Mouse (Mus musculus) forebrain, embryonic 11.5 days (tissue): Measurements from ENCODE around the gene Mdm4. TPM values are rescaled to one million over a fixed set of nuclear protein-coding genes. Genes with fewer than 3 reads are reported as not detected.

Source experiments
- ATAC-seq: fragments of 200-750 bp; cut with Nextera tagmentation; replicated peaks from 2 replicates; pipeline ENCODE4 v1.8.0; 2017; ENCODE audit warnings: moderate TSS enrichment; ENCODE audit not compliant: low FRiP score
- DNase-seq: peaks from one replicate; pipeline ENCODE4 v3.0.0-alpha.2; 2017; ENCODE audit warnings: low spot score
- H3K27ac ChIP-seq: fragments of 300-500 bp; sonication (generic); 2 replicates; pipeline ENCODE4 v1.5.1; 2014; ENCODE audit warnings: low read depth, low read length
- H3K27me3 ChIP-seq: fragments of 300-500 bp; sonication (generic); 2 replicates; pipeline ENCODE4 v1.6.1; 2014; ENCODE audit warnings: mild to moderate bottlenecking, low read length, mixed read lengths; ENCODE audit not compliant: control insufficient read depth, insufficient read depth
- H3K36me3 ChIP-seq: fragments of 300-500 bp; sonication (generic); 2 replicates; pipeline ENCODE4 v1.6.1; 2014; ENCODE audit warnings: mild to moderate bottlenecking, low read length, moderate library complexity, mixed read lengths; ENCODE audit not compliant: control insufficient read depth, insufficient read depth
- H3K4me1 ChIP-seq: fragments of 300-500 bp; sonication (generic); replicated peaks from 2 replicates; pipeline ENCODE4 v1.6.1; 2014; ENCODE audit warnings: low read length, mixed read lengths; ENCODE audit not compliant: control insufficient read depth, insufficient read depth
- H3K4me2 ChIP-seq: fragments of 300-500 bp; sonication (generic); 2 replicates; pipeline ENCODE4 v1.6.1; 2014; ENCODE audit warnings: low read depth, mild to moderate bottlenecking, low read length, moderate library complexity, mixed read lengths; ENCODE audit not compliant: severe bottlenecking
- H3K4me3 ChIP-seq: fragments of 300-500 bp; sonication (generic); 2 replicates; pipeline ENCODE4 v1.5.1; 2014; ENCODE audit warnings: low read depth, low read length
- H3K9ac ChIP-seq: fragments of 300-500 bp; sonication (generic); 2 replicates; pipeline ENCODE4 v1.6.1; 2014; ENCODE audit warnings: low read length
- H3K9me3 ChIP-seq: fragments of 300-500 bp; sonication (generic); 2 replicates; pipeline ENCODE4 v1.6.1; 2016; ENCODE audit warnings: low read length, mixed read lengths; ENCODE audit not compliant: control insufficient read depth
- WGBS: fragments of 180-500 bp; shearing (Covaris S2); extraction: QIAGEN DNeasy Blood & Tissue Kit; methylation state at CpG from one replicate; pipeline ENCODE4 v1.1.7; 2014; 5-methylcytosine and 5-hydroxymethylcytosine counted together
- polyA plus RNA-seq: library from polyadenylated mRNA; unstranded; fragments of >200 nt; fragmentation: Nextera tagmentation; extraction: Ambion mirVana; gene quantifications from 2 replicates; pipeline ENCODE4 v1.2.1, GENCODE M21; 2014

Mdm4 gene
- polyA plus RNA-seq, 1 experiment from 2014 or later, result 51.0 TPM

- no peak overlapping the region for H3K4me3 ChIP-seq
- no peak overlapping the region for H3K4me2 ChIP-seq
- no peak overlapping the region for H3K9ac ChIP-seq
- no peaks in the 10 kb centered on the region for H3K4me1 ChIP-seq
- 93% methylated on average over 2 of the region's 2 CpGs for WGBS
- H3K27me3 ChIP-seq, result no peaks in the 10 kb centered on the region
- no peaks in the 10 kb centered on the region for H3K9me3 ChIP-seq
- no peak overlapping the region for H3K27ac ChIP-seq
- no peak for DNase-seq
- H3K36me3 ChIP-seq, result no peaks in the 10 kb centered on the region
- ATAC-seq, result no peak
These were observed 66.3 kb downstream of the Mdm4 start for GRCm38 (mm10) chr1:132964106-132964505.

- no peak for ATAC-seq
These were observed 68.6 kb downstream of the Mdm4 start for GRCm38 (mm10) chr1:132961751-132962150.

DNA sequence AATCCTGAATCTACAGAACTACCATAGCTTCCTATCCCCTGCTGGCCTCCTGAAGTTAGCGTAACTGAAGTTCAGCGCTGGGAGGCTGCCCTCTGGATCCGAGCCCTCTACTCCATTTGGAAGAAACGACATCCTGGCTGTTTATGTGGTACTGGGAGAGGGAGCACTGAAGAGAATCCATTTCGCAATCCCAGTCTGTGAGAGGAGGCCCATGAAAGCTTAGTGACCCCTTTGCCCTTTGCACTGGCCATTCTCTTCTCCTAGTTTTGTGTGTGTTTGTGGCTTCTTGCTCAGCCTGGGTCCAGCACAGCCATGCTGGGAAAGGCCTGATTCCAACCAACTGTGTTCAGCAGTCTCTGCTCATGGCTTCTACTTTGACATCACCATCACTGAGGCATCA is 73.6 kb downstream of the Mdm4 start:
- Histone ChIP-seq H3K4me1 (no peaks in the 10 kb centered on the region), H3K27ac (no peak overlapping the region), H3K4me3 (no peak overlapping the region), H3K9ac (no peak overlapping the region), H3K4me2 (no peak overlapping the region), H3K36me3 (no peaks in the 10 kb centered on the region), H3K27me3 (no peaks in the 10 kb centered on the region), H3K9me3 (no peaks in the 10 kb centered on the region)
- DNase-seq, result no peak
- ATAC-seq, result no peak
- 88% methylated on average over 5 of the region's 5 CpGs for WGBS

More at GRCm38 (mm10) chr1:132961751-132962150, 68.6 kb downstream of the Mdm4 start:
- Histone ChIP-seq H3K4me3 (no peak overlapping the region), H3K27me3 (no peaks in the 10 kb centered on the region), H3K9ac (no peak overlapping the region), H3K36me3 (no peaks in the 10 kb centered on the region), H3K9me3 (no peaks in the 10 kb centered on the region), H3K4me2 (no peak overlapping the region), H3K4me1 (no peaks in the 10 kb centered on the region), H3K27ac (no peak overlapping the region)
- no peak for DNase-seq
- 86% methylated on average over 3 of the region's 3 CpGs for WGBS

DNA sequence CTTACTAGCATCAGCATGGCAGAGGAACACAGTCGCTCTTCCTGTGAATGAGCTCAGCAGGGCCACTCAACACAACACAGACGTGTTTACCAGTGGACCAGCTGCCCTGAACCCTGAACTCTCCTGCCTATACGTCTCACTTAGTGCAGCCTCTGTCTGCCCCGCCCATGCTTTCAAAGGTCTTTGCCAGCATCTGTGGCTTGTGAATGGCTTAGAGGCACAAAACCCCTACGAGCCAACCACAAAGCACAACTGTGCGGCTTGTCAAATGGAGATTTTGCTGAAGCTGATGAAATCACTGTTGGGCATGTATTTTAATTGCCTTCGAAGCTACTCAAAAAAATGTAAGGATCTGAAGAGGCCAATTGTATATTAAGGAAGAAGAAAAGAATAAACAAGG is 82.5 kb downstream of the Mdm4 start:
- H3K36me3 ChIP-seq, result no peaks in the 10 kb centered on the region
- WGBS, result 42% methylated on average over 7 of the region's 7 CpGs
- H3K4me3 ChIP-seq, result no peak overlapping the region
- no peaks in the 10 kb centered on the region for H3K27me3 ChIP-seq
- no peak overlapping the region for H3K27ac ChIP-seq
- ATAC-seq (no peak), DNase-seq (no peak)
- H3K4me2 ChIP-seq, result no peak overlapping the region
- H3K9me3 ChIP-seq, result no peaks in the 10 kb centered on the region
- H3K9ac ChIP-seq, result no peak overlapping the region
- no peaks in the 10 kb centered on the region; the same call in 1 of the 2 replicates for H3K4me1 ChIP-seq

- DNase-seq (no peak), ATAC-seq (no peak)
- H3K4me1 ChIP-seq, result no peaks in the 10 kb centered on the region; the same call in 1 of the 2 replicates
- H3K36me3 ChIP-seq, result no peaks in the 10 kb centered on the region
- H3K4me2 ChIP-seq, result no peak overlapping the region
- no peak overlapping the region; the same call in 1 of the 2 replicates for H3K27ac ChIP-seq
- no peaks in the 10 kb centered on the region for H3K9me3 ChIP-seq
- H3K27me3 ChIP-seq, result no peaks in the 10 kb centered on the region
- WGBS, result 74% methylated on average over 8 of the region's 8 CpGs
- H3K4me3 ChIP-seq, result no peak overlapping the region
- H3K9ac ChIP-seq, result no peak overlapping the region
These were observed 84.5 kb downstream of the Mdm4 start for GRCm38 (mm10) chr1:132945826-132946225.

DNA sequence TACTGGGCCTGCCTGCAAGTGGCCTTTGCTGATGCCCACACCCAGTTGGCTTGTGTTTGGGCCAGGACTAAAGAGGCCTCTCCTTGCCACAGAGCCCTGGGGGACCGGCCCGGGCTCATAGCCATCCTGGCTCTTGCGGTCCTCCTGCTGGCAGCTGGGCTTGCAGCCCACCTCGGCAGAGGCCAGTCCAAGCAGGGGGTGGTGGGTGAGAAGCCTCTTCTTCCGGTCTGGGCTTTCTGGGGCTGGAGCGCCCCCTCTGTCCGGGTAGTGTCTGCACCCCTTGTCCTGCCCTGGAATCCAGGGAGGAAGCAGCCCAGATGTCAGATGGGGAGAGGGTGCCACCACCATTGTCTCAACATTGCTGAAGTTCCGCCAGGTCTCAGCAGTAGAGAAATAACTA is 91.4 kb downstream of the Mdm4 start:
- no peak for DNase-seq
- ATAC-seq, result no peak
- no peak overlapping the region for H3K4me3 ChIP-seq
- H3K27ac ChIP-seq, result no peak overlapping the region
- WGBS, result 85% methylated on average over 8 of the region's 8 CpGs
- no peak overlapping the region for H3K4me2 ChIP-seq
- H3K27me3 ChIP-seq, result no peaks in the 10 kb centered on the region
- no peaks in the 10 kb centered on the region for H3K9me3 ChIP-seq
- H3K36me3 ChIP-seq, result peaks cover 2% of the 10 kb centered on the region; the same call in 1 of the 2 replicates
- H3K4me1 ChIP-seq, result no peaks in the 10 kb centered on the region
- no peak overlapping the region for H3K9ac ChIP-seq

DNA sequence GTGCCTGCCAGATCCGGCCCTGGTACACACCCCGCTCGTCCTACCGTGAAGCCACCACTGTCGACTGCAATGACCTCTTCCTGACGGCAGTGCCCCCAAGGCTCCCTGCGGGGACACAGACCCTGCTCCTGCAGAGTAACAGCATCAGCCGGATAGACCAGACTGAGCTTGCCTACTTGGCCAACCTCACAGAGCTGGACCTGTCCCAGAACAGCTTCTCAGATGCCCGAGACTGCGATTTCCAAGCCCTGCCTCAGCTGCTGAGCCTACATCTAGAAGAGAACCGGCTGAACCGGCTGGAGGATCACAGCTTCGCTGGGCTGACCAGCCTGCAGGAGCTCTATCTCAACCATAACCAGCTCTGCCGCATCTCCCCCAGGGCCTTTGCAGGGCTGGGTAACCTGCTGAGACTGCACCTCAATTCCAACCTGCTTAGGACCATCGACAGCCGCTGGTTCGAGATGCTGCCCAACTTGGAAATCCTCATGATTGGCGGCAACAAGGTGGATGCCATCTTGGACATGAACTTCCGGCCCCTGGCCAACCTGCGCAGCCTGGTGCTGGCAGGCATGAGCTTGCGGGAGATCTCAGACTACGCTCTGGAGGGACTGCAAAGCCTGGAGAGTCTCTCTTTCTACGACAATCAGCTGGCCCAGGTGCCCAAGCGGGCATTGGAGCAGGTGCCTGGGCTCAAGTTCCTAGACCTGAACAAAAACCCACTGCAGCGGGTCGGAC is 92.9 kb downstream of the Mdm4 start:
- Histone ChIP-seq H3K9me3 (no peaks in the 10 kb centered on the region), H3K9ac (no peak overlapping the region), H3K4me3 (no peak overlapping the region), H3K27me3 (no peaks in the 10 kb centered on the region), H3K36me3 (peaks cover 2% of the 10 kb centered on the region; the same call in 1 of the 2 replicates), H3K4me1 (no peaks in the 10 kb centered on the region), H3K27ac (no peak overlapping the region), H3K4me2 (no peak overlapping the region)
- DNase-seq (no peak), ATAC-seq (no peak)
- 87% methylated on average over 26 of the region's 26 CpGs for WGBS

GRCm38 (mm10) chr1:132934856-132935255 is 95.5 kb downstream of the Mdm4 start:
- DNase-seq (peak; percentile 79), ATAC-seq (peak; percentile 67)
- H3K4me1 ChIP-seq, result no peaks in the 10 kb centered on the region
- no peak overlapping the region for H3K27ac ChIP-seq
- H3K27me3 ChIP-seq, result no peaks in the 10 kb centered on the region
- WGBS, result 33% methylated on average over 7 of the region's 7 CpGs
- no peak overlapping the region for H3K9ac ChIP-seq
- no peak overlapping the region for H3K4me3 ChIP-seq
- no peak overlapping the region for H3K4me2 ChIP-seq
- peaks cover 2% of the 10 kb centered on the region; the same call in 1 of the 2 replicates for H3K36me3 ChIP-seq
- H3K9me3 ChIP-seq, result no peaks in the 10 kb centered on the region

GRCm38 (mm10) chr1:132932421-132932820 is 97.9 kb downstream of the Mdm4 start:
- no peaks in the 10 kb centered on the region for H3K27me3 ChIP-seq
- no peak overlapping the region for H3K9ac ChIP-seq
- 0 out of 2 replicates have a peak, but pooled peaks cover 2% of the 10 kb centered on the region for H3K36me3 ChIP-seq
- ATAC-seq, result no peak
- no peak overlapping the region for H3K4me3 ChIP-seq
- H3K4me1 ChIP-seq, result no peaks in the 10 kb centered on the region
- no peak overlapping the region for H3K4me2 ChIP-seq
- H3K27ac ChIP-seq, result no peak overlapping the region
- DNase-seq, result no peak
- H3K9me3 ChIP-seq, result no peaks in the 10 kb centered on the region
- 89% methylated on average over 2 of the region's 2 CpGs for WGBS
